18 mouse cellular contexts compared by ENCODE assay signal in genomic region chrX:112801113-112801512, GRCm38 (mm10).
DNase-seq lines count a peak whose midpoint lies in the region; ATAC-seq and TF ChIP-seq lines count a peak whose summit lies in the region.
"Had no signal": no experiment of that assay in that cellular context is flagged by ENCODE, and none has a peak within 500 bp of the region (broad histone marks: within the 10 kb centered on the region; RNA-seq: fewer than 3 reads in every experiment).

No protein-coding gene starts in this region.

- H3K4me1 ChIP-seq in intestine, postnatal 0 days (replicated peaks; ENCODE audit: control insufficient read depth, insufficient read depth, low read length) = no peaks in the 10 kb centered on the region
- no peaks in the 10 kb centered on the region for H3K4me1 ChIP-seq in intestine, embryonic 15.5 days (replicated peaks)
- H3K4me1 ChIP-seq: embryonic facial prominence, embryonic 10.5 days; embryonic facial prominence, embryonic 12.5 days; forebrain, embryonic 13.5 days; forebrain, embryonic 15.5 days had no signal

- 0 out of 2 replicates have a peak, but pooled peaks have one; percentile 60 for ATAC-seq in intestine, postnatal 0 days
- no peak for ATAC-seq in intestine, embryonic 15.5 days
- ATAC-seq: forebrain, embryonic 13.5 days; forebrain, embryonic 15.5 days; forebrain, postnatal 0 days had no signal

- H3K9me3 ChIP-seq in intestine, postnatal 0 days (ENCODE audit: control insufficient read depth) = no peaks in the 10 kb centered on the region
- no peaks in the 10 kb centered on the region for H3K9me3 ChIP-seq in intestine, embryonic 15.5 days
- H3K9me3 ChIP-seq: embryonic facial prominence, embryonic 10.5 days; embryonic facial prominence, embryonic 12.5 days; forebrain, embryonic 13.5 days; forebrain, embryonic 15.5 days had no signal

- H3K27ac ChIP-seq in intestine, postnatal 0 days (ENCODE audit: low read depth, low read length) = no peak overlapping the region
- no peak overlapping the region for H3K27ac ChIP-seq in intestine, embryonic 15.5 days
- H3K27ac ChIP-seq in left cerebral cortex, adult 2 months = no peak overlapping the region
- H3K27ac ChIP-seq: embryonic facial prominence, embryonic 10.5 days; embryonic facial prominence, embryonic 12.5 days; forebrain, embryonic 13.5 days; forebrain, embryonic 15.5 days had no signal

- WGBS in intestine, postnatal 0 days = 58% methylated on average over 1 of the region's 1 CpGs
- WGBS in intestine, embryonic 15.5 days = 54% methylated on average over 1 of the region's 1 CpGs

- peak; percentile 4 for DNase-seq in testis, postnatal 14 days (ENCODE audit: low spot score)
- DNase-seq in testis, postnatal 10 days (ENCODE audit: low spot score) = no peak
- no peak for DNase-seq in left cerebral cortex, adult 2 months (ENCODE audit: extremely low spot score in 1 of 2, low spot score in 2 of 2)
- DNase-seq: adrenal gland, adult 2 months; adrenal gland, postnatal 10 days; adrenal gland, postnatal 25 days; cerebellum, adult 11-12 months; cerebellum, adult 2 months; cerebellum, adult 9-10 months; cerebellum, postnatal 10 days; cerebellum, postnatal 25 days; forebrain, postnatal 0 days had no signal

- H3K9ac ChIP-seq in intestine, postnatal 0 days (ENCODE audit: low read depth, low read length) = no peak overlapping the region
- H3K9ac ChIP-seq in intestine, embryonic 15.5 days = no peak overlapping the region
- H3K9ac ChIP-seq: embryonic facial prominence, embryonic 12.5 days; forebrain, embryonic 13.5 days; forebrain, embryonic 15.5 days; forebrain, postnatal 0 days had no signal

- H3K4me2 ChIP-seq in intestine, postnatal 0 days (replicated peaks; ENCODE audit: low read depth) = no peak overlapping the region
- H3K4me2 ChIP-seq in intestine, embryonic 15.5 days (replicated peaks) = no peak overlapping the region
- H3K4me2 ChIP-seq: embryonic facial prominence, embryonic 12.5 days; forebrain, embryonic 13.5 days; forebrain, embryonic 15.5 days had no signal

- H3K36me3 ChIP-seq in intestine, postnatal 0 days (ENCODE audit: control insufficient read depth, insufficient read depth) = no peaks in the 10 kb centered on the region
- H3K36me3 ChIP-seq in intestine, embryonic 15.5 days = no peaks in the 10 kb centered on the region
- H3K36me3 ChIP-seq: embryonic facial prominence, embryonic 10.5 days; embryonic facial prominence, embryonic 12.5 days; forebrain, embryonic 15.5 days had no signal

- H3K27me3 ChIP-seq in intestine, postnatal 0 days (replicated peaks; ENCODE audit: control insufficient read depth, insufficient read depth, low read length) = no peaks in the 10 kb centered on the region
- no peaks in the 10 kb centered on the region for H3K27me3 ChIP-seq in intestine, embryonic 15.5 days (replicated peaks)
- H3K27me3 ChIP-seq: embryonic facial prominence, embryonic 12.5 days; forebrain, embryonic 13.5 days; forebrain, embryonic 15.5 days had no signal

- intact Hi-C loops in left cerebral cortex, adult 2 months (cut with DNase I) = no loop called here

- no peak for TF ChIP-seq CTCF in intestine, postnatal 0 days (IDR thresholded peaks at IDR 0.05; ENCODE audit: low read depth)
- TF ChIP-seq CTCF in left cerebral cortex, adult 2 months (IDR thresholded peaks at IDR 0.05) = no peak

- H3K4me3 ChIP-seq in intestine, postnatal 0 days (ENCODE audit: low read depth, low read length) = no peak overlapping the region
- H3K4me3 ChIP-seq in intestine, embryonic 15.5 days (replicated peaks) = no peak overlapping the region
- H3K4me3 ChIP-seq in left cerebral cortex, adult 2 months = no peak overlapping the region
- H3K4me3 ChIP-seq: embryonic facial prominence, embryonic 10.5 days; embryonic facial prominence, embryonic 12.5 days; forebrain, embryonic 13.5 days; forebrain, embryonic 15.5 days had no signal
